Mouse (Mus musculus): ENCODE measurements at regions not wholly inside any gene's neighbourhood (a gene's known extent, or its start where the extent isn't known, plus 50 kb on each side); places are given as distances from the start of the nearest gene placed in this dataset.

DNA sequence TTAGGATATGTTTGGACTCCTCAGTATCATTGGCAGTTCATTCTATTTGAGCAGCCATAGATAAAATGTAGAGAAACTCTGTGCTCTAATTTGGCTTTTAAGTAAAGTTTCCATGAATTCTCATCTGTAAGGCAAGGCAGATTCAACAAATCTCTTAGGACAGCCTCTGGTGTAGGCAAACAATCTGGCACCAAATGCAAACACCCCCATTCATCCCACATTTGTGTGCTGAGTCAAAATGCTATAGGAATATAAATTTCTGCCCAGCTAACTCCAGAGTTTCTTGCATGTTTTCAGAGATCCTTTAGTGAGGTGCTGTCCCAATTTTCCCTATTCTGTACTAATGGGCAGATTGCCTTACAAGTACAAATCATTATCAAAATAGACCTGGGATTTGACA, 695.7 kb upstream of the Kif18a start:
- DNase-seq: no peak

DNA sequence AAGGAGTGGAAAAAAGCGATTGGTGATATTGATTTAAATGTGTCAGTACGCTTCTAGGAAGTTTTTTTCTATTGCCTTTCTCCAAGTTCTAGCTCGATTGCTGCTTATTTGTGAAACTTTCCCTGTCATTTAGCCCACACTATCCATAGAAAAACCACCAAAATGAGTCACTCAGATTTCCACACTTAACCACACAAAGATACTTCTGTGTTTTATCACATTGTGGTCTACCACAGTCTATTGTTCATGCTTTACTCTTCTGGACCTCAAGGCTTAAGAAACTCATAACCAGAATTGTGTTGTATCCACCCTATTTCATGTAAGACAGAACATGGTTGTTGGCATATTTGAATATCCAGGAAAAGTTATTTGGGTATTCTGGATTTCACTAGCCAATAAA, 687.0 kb upstream of the Kif18a start:
- no peak for DNase-seq

DNA sequence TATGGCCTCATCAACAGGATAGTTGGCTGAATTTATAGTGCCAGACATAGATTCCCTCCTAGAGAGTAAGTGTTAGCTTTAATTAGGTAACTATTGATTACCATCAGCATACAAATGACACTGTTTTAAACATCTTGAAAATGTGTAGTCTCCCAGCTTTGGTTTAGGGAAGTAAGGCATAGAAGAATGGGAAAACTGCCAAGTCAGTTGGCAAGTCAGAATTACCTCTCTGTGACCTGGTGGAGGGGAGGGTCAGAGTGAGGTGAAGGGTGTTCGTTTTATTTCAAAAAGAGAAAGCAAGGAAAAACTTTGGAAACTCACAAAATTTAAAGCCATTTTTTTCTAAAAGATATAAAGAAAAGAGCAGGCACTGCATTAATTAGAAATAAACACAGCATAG, 680.2 kb upstream of the Kif18a start:
- no peak for DNase-seq

- DNase-seq: no peak
Observed at GRCm38 (mm10) chr2:108619580-108619979, 661.0 kb upstream of the Kif18a start.

DNA sequence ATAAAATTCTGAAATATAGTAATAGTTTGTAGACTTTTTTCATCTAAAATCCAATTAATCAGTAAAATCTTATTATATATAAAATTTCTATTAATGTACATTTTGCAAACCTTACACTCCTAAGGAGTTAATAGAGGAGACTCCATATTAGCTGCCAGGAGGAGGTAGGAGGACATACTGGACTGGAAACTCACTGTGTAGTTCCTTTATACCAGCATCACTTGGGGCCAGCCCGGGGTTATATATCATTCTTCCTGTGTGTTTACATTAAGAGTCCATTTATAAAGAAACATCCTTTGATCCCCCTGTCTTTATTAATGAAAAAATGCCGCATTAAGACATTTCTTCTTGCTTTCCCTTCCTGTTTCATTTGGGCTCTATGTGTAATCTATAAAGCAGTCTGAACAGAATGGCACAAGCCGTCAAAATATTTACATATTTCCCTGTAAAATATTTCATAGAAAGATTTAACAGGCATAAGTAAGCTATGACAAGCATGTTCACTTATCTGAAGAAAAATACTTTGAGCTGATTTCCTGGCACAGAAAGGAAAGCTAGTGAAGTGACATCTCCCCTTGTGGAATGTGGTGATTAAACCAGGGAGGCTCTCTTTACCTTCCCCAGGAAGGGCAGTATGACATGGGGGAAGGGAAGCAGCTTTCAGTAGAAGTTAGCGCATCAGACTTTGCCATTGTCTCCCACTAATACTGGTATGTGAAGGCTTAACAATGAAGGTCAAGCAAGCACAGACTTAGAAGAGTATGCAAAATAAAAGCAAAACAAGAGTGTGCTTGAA, 658.0 kb upstream of the Kif18a start:
- DNase-seq: peak; percentile 2 to 3

- no peak for DNase-seq
Observed at GRCm38 (mm10) chr2:108635644-108636043, 644.9 kb upstream of the Kif18a start.

DNA sequence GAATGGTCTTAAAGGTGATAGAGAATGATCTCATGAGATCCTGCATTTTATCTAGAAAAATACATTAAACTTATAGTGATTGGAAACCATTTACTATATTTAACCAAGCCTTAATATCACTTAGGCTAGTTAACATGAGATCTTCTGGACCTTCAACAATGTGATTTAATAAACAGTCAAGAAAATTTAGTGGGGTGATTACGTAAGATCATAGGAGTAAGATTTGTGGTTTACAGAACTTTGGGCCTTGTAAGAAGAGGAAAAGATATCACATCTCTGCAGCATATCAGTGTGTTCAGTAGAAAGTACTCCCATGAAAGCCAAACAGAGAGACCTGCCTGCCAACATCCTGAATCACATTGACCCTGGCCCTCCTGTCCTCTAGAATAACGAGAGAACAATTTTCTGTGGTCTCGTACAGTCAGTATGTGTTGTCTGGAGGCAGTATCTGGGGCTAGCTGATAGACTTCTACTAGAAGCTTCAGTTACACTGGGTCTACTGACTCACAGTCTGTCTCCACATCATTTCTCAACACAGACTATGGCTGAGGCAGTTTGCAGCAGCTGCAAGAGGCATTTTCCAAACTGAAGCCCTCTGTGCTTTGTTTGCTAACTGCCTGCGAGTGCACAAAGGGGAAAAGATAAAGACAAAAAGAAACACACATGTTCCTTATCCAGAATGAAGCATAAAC, 619.7 kb upstream of the Kif18a start:
- no peak for DNase-seq

DNA sequence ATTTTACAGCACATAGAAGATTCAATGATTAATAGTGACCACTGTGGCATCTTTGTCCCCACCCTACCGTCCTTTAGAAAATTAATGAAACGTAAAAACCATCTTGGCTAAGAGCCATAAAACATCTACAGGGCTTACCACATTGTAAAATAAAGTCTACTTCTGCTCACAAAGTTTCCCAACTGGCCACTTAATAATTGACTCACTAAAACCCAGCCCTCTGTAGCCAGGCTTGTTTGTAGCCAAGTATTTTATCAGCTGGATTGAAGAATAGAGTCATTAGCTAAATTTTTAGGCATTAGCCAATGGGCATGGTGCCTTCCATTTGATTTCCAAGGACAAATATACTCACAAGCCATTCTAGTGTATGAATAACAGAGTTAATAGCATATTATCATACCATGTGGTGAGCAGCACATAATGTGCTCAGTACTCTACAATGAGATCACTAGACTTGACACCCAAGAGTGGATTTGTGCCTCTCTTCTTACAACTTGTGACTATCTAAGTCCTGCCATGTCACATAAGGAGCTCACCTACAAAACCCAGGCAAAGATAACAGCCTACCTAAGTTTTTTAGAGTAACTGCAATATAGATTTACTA, 602.7 kb upstream of the Kif18a start:
- DNase-seq: no peak

- DNase-seq: no peak
Observed at GRCm38 (mm10) chr2:108681574-108681973, 599.0 kb upstream of the Kif18a start.

DNA sequence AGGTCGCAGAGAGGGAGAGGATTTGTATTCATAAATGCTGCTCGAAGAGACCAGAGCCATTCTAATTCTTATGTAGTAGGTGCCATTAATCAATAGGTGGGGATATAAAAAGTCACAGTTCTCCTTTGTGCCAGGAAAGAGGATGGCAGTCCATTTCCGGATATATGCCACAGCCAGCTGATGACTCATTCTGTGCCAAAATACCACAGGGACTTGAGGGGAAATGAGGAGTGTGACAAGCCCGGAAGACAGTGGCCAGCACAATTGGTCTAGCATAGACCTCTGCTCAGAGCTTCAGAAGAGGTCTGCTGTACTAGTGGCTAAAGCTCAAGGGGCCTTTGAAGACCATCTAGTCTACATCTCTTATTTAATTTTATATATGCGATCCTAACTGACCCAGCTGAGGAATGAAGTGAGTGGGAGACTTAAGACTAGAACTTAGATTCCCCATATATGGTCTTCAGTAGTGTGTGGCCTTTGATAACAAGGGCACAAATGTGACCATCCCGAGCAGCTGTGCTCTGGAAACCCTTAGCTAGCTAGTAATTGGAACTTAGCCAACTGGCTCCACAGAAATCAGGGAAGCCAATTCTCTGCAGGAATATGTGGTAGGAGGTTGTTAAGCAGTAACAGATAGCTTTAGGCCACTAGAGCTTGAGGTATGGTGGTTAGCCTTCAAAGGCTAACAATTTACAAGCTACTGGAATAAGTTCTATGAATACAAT, 594.4 kb upstream of the Kif18a start:
- DNase-seq: no peak

DNA sequence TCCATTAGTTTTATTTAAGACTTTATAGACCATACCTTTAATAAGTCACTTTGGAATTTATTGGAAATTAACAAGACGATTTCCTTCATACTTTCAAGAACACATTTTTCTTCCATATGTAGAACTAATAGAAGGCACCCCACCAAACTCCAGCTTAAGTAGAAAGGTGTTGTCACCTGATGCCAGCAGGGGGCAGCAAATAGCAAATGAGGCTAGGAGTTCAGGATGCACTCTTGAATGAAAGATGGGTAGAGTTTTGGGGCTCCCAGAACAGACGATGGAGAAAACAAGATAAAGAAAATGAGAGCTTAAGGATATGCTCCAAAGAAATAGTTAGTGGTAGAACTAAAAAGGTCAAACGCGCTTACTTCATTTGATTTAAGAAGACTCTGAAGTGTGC, 590.4 kb upstream of the Kif18a start:
- DNase-seq: peak in 1 of 2 experiments; percentile 5

DNA sequence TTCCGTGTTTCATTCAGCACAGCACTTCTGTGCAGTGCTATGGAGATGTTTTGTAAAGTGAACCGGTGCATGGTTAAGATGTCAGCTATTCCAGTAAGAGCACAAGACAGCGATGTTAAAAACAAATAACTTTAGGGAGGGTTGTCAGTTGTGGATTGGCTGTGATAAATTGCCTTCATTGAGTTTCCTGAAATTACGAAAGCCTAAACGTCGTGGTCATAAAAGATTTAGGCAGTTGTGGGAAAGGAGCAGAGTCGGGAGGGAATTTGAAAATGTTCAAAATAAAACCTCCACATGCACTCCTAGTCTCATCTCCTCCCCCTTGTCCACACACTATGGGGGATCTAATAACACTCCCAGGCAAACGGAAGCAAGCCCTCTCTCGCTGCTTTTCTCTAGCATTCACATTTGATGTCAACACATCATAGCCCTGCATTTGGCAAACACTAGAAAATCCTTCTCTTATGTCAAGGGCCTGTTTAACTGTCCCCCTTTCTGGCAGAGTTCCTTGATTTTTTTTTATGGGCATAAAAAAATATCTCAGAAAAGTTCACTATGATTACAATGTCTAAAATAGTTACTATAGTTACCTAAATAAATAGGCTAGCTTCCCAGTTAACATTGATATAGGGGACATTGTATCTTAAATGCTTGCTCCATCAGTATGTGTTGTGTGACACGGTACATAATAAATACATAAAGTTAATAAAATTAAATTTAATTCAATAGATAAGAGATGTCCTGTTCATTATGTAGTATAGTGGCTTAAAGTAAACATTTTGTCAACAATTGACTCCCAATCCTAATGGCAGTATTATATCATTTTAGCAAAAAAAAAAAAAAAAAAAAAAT, 589.2 kb upstream of the Kif18a start:
- DNase-seq: no peak

DNA sequence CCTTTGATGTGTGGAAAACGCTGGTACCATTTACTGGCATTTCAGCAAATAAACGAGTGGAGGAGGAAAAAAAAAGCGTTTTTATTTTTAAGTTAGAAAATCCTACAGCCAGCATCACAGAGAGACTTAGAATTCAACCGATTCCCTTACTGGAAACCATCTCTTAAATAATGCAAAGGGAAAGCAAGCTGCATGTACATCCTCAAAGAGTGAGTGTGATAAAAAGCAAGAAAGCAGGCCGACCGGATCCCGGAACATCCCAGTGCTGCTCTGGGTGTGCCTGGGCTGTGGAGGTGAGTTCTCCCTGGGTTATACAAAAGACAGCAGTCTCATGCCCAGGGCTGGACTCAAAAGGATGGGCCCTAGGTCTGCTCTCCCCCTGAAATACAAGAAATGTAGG, 579.2 kb upstream of the Kif18a start:
- DNase-seq: no peak

DNA sequence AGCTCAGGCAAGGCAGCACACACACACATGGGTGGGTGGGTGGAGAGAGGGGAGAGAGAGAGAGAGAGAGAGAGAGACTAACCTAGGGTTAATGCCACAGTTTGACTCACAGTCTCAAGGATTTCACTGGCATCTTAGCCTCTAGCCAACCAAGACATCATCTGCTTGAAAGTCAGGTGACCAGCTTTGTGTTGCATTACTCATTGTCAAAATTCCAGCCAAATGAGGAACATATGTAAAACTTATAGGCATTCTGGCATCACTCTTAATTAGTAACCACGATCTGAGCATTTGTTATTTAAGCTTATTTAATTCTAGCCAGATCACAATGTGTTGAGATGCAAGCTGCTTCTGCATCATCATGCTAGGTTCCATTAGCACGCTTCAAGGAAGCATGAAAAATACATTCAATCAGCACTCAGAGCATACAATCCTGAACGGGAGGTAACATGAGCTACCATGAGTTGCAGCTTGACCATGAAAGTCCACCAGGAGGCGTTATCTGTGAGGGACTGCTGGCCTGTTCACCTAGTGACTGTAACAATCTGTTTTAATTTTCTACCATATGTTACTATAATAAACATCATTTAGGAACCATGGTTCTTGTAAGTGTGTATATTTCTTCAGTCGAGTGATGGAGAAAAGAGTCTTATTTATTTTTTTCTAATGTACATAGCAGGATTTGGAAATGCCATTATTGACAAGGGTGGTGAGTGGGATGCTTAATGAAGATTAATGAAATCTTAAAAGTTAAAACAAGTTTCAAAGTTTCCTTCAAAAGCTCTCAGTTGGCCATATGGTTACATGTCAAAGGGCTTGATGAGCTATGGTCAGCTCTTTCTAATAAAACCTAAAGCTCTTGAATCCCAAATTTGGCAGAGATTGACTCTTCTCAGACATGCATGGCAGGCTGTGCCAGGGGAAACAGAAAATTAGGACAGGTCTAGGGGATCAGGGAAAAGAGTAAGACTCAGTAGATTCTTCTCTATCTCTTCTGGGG, 572.4 kb upstream of the Kif18a start:
- DNase-seq: no peak

DNA sequence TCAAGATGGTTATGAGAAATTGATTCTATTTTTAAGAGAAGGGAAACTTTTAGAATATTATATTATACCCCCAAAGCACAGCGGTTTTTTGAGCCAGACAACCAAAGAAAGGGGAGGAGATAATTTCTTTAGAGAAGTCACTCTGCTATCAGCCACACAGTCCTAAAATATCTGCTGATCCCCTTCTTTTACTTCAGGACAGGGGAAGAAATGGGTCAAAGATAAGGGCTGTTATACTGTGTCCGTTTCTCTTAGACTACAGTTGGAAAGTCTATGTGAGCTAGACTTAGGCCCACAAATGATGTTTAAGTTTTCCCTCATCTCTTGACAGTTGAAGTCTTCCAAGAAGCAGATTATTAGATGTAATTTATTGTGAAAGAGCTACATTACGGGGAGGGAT, 538.5 kb upstream of the Kif18a start:
- DNase-seq: no peak

DNA sequence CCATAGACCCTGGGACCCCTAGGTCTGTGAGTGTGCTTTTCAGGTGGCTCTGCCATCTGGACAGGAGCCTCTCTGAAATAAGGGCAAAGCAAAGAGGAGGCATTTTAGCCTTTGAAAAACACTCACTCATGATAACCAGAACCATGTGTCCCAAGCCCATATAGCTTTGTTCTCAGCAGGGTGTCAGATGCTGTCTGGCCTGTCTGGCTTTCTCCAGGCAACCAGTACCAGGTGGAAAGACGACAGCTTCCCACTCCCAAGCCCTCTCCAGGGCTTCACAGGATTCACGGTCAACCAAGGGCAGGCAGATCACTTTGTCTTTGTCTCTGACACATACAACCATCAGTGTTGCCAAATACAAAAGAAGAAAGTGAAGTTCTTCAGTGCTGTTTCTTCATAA, 537.0 kb upstream of the Kif18a start:
- DNase-seq: no peak

GRCm38 (mm10) chr2:108744797-108745196, 535.7 kb upstream of the Kif18a start:
- no peak for DNase-seq

DNA sequence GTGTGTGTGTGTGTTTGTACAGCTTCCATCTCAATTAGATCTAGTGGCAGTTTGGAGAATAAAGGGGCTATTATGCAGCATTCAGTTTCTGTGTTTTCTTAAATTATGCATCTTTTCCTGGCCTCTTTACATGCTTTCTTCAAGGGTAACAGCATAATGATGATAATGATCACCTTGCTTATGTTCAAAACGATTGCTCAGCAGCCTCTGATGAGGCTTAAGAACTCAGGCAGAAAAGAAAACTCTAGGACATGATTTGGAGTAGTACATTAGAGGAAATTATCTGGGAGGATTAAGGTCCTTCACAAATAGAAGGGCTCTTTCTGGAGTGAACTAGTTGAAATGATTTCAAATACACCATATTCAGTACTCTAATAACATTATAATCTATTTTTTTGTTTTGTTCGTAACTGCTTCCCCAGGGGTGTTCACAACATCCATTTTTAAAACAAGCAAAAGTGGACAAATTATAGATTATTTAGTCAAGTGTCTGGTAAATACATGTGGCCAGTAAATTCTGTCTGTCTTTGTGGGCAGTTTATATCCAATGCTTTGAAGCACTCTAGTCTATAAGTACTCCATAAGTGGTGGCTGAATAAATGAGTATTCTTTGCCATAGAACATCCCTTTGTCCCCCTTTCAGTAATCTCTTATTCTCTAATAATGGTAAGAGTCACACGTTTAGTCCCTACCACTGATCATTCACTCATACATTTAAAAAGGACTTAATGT, 526.9 kb upstream of the Kif18a start:
- DNase-seq: no peak

GRCm38 (mm10) chr2:108755821-108756220, 524.7 kb upstream of the Kif18a start:
- no peak for DNase-seq

- no peak for DNase-seq
Observed at GRCm38 (mm10) chr2:108756251-108756650, 524.3 kb upstream of the Kif18a start.

All from lung, adult 18-20 months (tissue).